Mouse (Mus musculus): ENCODE measurements around the gene Dapk2. TPM values are rescaled to one million over a fixed set of nuclear protein-coding genes. Genes with fewer than 3 reads are reported as not detected.

Gene Dapk2
- total and polyA plus RNA-seq, 2 experiments from 2014 or later = 0.58 to 1.1 TPM

- ATAC-seq (ENCODE audit: low FRiP score) (no peak), DNase-seq (ENCODE audit: low spot score) (no peak)
- no peak overlapping the region for H3K27ac ChIP-seq (ENCODE audit: low read depth, low read length)
- no peaks in the 10 kb centered on the region for H3K36me3 ChIP-seq (ENCODE audit: insufficient read depth, low read length)
- H3K27me3 ChIP-seq (ENCODE audit: insufficient read depth, low read length) = no peaks in the 10 kb centered on the region
- no peaks in the 10 kb centered on the region for H3K4me1 ChIP-seq (ENCODE audit: insufficient read depth, low read length)
- no peak overlapping the region for H3K4me3 ChIP-seq (ENCODE audit: low read depth, low read length)
- no peaks in the 10 kb centered on the region for H3K9me3 ChIP-seq (ENCODE audit: low read length)
- H3K4me2 ChIP-seq (ENCODE audit: low read depth, low read length, poor library complexity, severe bottlenecking) = no peak overlapping the region
- TF ChIP-seq CTCF (IDR thresholded peaks at IDR 0.05) = no peak
- no peak overlapping the region for H3K9ac ChIP-seq (replicated peaks; ENCODE audit: low read length, poor library complexity, severe bottlenecking)
Observed at GRCm38 (mm10) chr9:66215551-66215950, 57.5 kb downstream of the Dapk2 start.

- no peak overlapping the region for H3K4me2 ChIP-seq (ENCODE audit: low read depth, low read length, poor library complexity, severe bottlenecking)
- DNase-seq (ENCODE audit: low spot score) = no peak
- no peak for ATAC-seq (ENCODE audit: low FRiP score)
- no peak overlapping the region for H3K4me3 ChIP-seq (ENCODE audit: low read depth, low read length)
- no peak overlapping the region for H3K9ac ChIP-seq (replicated peaks; ENCODE audit: low read length, poor library complexity, severe bottlenecking)
- TF ChIP-seq CTCF (IDR thresholded peaks at IDR 0.05) = no peak
- no peaks in the 10 kb centered on the region for H3K36me3 ChIP-seq (ENCODE audit: insufficient read depth, low read length)
- no peaks in the 10 kb centered on the region for H3K9me3 ChIP-seq (ENCODE audit: low read length)
- H3K4me1 ChIP-seq (ENCODE audit: insufficient read depth, low read length) = no peaks in the 10 kb centered on the region
- 90% methylated on average over 4 of the region's 4 CpGs for WGBS
- H3K27me3 ChIP-seq (ENCODE audit: insufficient read depth, low read length) = no peaks in the 10 kb centered on the region
- H3K27ac ChIP-seq (ENCODE audit: low read depth, low read length) = no peak overlapping the region
Observed at GRCm38 (mm10) chr9:66217970-66218369, 59.9 kb downstream of the Dapk2 start.

GRCm38 (mm10) chr9:66218917-66219725, 61.1 kb downstream of the Dapk2 start:
- DNase-seq (ENCODE audit: low spot score) = peak; percentile 28

GRCm38 (mm10) chr9:66223872-66224271, 65.8 kb downstream of the Dapk2 start:
- Histone ChIP-seq H3K36me3 (ENCODE audit: insufficient read depth, low read length) (no peaks in the 10 kb centered on the region), H3K9ac (replicated peaks; ENCODE audit: low read length, poor library complexity, severe bottlenecking) (no peak overlapping the region), H3K27ac (ENCODE audit: low read depth, low read length) (no peak overlapping the region), H3K4me1 (ENCODE audit: insufficient read depth, low read length) (no peaks in the 10 kb centered on the region), H3K9me3 (ENCODE audit: low read length) (no peaks in the 10 kb centered on the region), H3K27me3 (ENCODE audit: insufficient read depth, low read length) (no peaks in the 10 kb centered on the region), H3K4me3 (ENCODE audit: low read depth, low read length) (no peak overlapping the region), H3K4me2 (ENCODE audit: low read depth, low read length, poor library complexity, severe bottlenecking) (no peak overlapping the region)
- 57% methylated on average over 2 of the region's 2 CpGs for WGBS
- DNase-seq (ENCODE audit: low spot score) (no peak), ATAC-seq (ENCODE audit: low FRiP score) (no peak)
- TF ChIP-seq CTCF (IDR thresholded peaks at IDR 0.05) = no peak

More at GRCm38 (mm10) chr9:66218917-66219725, 61.1 kb downstream of the Dapk2 start:
- Histone ChIP-seq H3K9ac (replicated peaks; ENCODE audit: low read length, poor library complexity, severe bottlenecking) (no peak overlapping the region), H3K27me3 (ENCODE audit: insufficient read depth, low read length) (no peaks in the 10 kb centered on the region), H3K4me3 (ENCODE audit: low read depth, low read length) (no peak overlapping the region), H3K36me3 (ENCODE audit: insufficient read depth, low read length) (no peaks in the 10 kb centered on the region), H3K27ac (ENCODE audit: low read depth, low read length) (no peak overlapping the region), H3K4me2 (ENCODE audit: low read depth, low read length, poor library complexity, severe bottlenecking) (no peak overlapping the region), H3K9me3 (ENCODE audit: low read length) (no peaks in the 10 kb centered on the region), H3K4me1 (ENCODE audit: insufficient read depth, low read length) (no peaks in the 10 kb centered on the region)
- no peak for TF ChIP-seq CTCF (IDR thresholded peaks at IDR 0.05)
- 62% methylated on average over 10 of the region's 10 CpGs for WGBS
- no peak for ATAC-seq (ENCODE audit: low FRiP score)

- TF ChIP-seq CTCF (IDR thresholded peaks at IDR 0.05) = no peak
- ATAC-seq (ENCODE audit: low FRiP score) (no peak), DNase-seq (ENCODE audit: low spot score) (no peak)
- Histone ChIP-seq H3K4me1 (ENCODE audit: insufficient read depth, low read length) (no peaks in the 10 kb centered on the region), H3K36me3 (ENCODE audit: insufficient read depth, low read length) (no peaks in the 10 kb centered on the region), H3K27me3 (ENCODE audit: insufficient read depth, low read length) (no peaks in the 10 kb centered on the region), H3K9me3 (ENCODE audit: low read length) (no peaks in the 10 kb centered on the region), H3K4me2 (ENCODE audit: low read depth, low read length, poor library complexity, severe bottlenecking) (no peak overlapping the region), H3K27ac (ENCODE audit: low read depth, low read length) (no peak overlapping the region), H3K9ac (replicated peaks; ENCODE audit: low read length, poor library complexity, severe bottlenecking) (no peak overlapping the region), H3K4me3 (ENCODE audit: low read depth, low read length) (no peak overlapping the region)
- WGBS = 70% methylated on average over 5 of the region's 5 CpGs
Observed at GRCm38 (mm10) chr9:66225737-66226485, 67.9 kb downstream of the Dapk2 start.

Measured in midbrain, postnatal 0 days (tissue).